Mouse (Mus musculus): ENCODE data around the gene Esrrg. TPM values are rescaled to one million over a fixed set of nuclear protein-coding genes. Genes with fewer than 3 reads are reported as not detected.
A peak's percentile ranks its signal among the peaks of the same experiment; 100 is the strongest.

Gene Esrrg
- polyA plus RNA-seq, 1 experiment = not detected

GRCm38 (mm10) chr1:187645258-187645657 lies 36.7 kb downstream of the Esrrg start:
- no peaks in the 10 kb centered on the region for H3K27me3 ChIP-seq (replicated peaks)
- no peaks in the 10 kb centered on the region for H3K4me1 ChIP-seq
- H3K9me3 ChIP-seq = peaks cover 36% of the 10 kb centered on the region
- H3K4me3 ChIP-seq (replicated peaks) = no peak overlapping the region
- no peaks in the 10 kb centered on the region for H3K36me3 ChIP-seq (replicated peaks; ENCODE audit: low read length)
- TF ChIP-seq FLI1 (IDR thresholded peaks at IDR 0.05; ENCODE audit: low read length) (no peak), GATA1 (IDR thresholded peaks at IDR 0.05; ENCODE audit: borderline replicate concordance, low read length) (no peak)

- H3K4me1 ChIP-seq = peaks cover 7% of the 10 kb centered on the region; the same call in 1 of the 2 replicates
- no peaks in the 10 kb centered on the region for H3K36me3 ChIP-seq (replicated peaks; ENCODE audit: low read length)
- H3K4me3 ChIP-seq (replicated peaks) = no peak overlapping the region
- peaks cover 22% of the 10 kb centered on the region for H3K9me3 ChIP-seq
- peaks cover 19% of the 10 kb centered on the region for H3K27me3 ChIP-seq (replicated peaks)
- TF ChIP-seq FLI1 (IDR thresholded peaks at IDR 0.05; ENCODE audit: low read length) (no peak), GATA1 (IDR thresholded peaks at IDR 0.05; ENCODE audit: borderline replicate concordance, low read length) (no peak)
Observed at GRCm38 (mm10) chr1:187648551-187648950, 40.0 kb downstream of the Esrrg start.

- Histone ChIP-seq H3K4me1 (peaks cover 7% of the 10 kb centered on the region; the same call in 1 of the 2 replicates), H3K36me3 (replicated peaks; ENCODE audit: low read length) (no peaks in the 10 kb centered on the region), H3K27me3 (replicated peaks) (peaks cover 19% of the 10 kb centered on the region), H3K4me3 (replicated peaks) (no peak overlapping the region), H3K9me3 (peaks cover 11% of the 10 kb centered on the region)
- TF ChIP-seq FLI1 (IDR thresholded peaks at IDR 0.05; ENCODE audit: low read length) (no peak), GATA1 (IDR thresholded peaks at IDR 0.05; ENCODE audit: borderline replicate concordance, low read length) (no peak)
Observed at GRCm38 (mm10) chr1:187649871-187650270, 41.3 kb downstream of the Esrrg start.

- Histone ChIP-seq H3K4me1 (peaks cover 7% of the 10 kb centered on the region; the same call in 1 of the 2 replicates), H3K9me3 (0 out of 2 replicates have a peak, but pooled peaks cover 3% of the 10 kb centered on the region), H3K27me3 (replicated peaks) (peaks cover 19% of the 10 kb centered on the region), H3K36me3 (replicated peaks; ENCODE audit: low read length) (no peaks in the 10 kb centered on the region), H3K4me3 (replicated peaks) (no peak overlapping the region)
- no peak for TF ChIP-seq FLI1 (IDR thresholded peaks at IDR 0.05; ENCODE audit: low read length)
- TF ChIP-seq GATA1 (IDR thresholded peaks at IDR 0.05; ENCODE audit: borderline replicate concordance, low read length) = no peak
Observed at GRCm38 (mm10) chr1:187650786-187651687, 42.4 kb downstream of the Esrrg start.

- Histone ChIP-seq H3K27me3 (replicated peaks) (peaks cover 19% of the 10 kb centered on the region), H3K4me1 (peaks cover 7% of the 10 kb centered on the region; the same call in 1 of the 2 replicates), H3K36me3 (replicated peaks; ENCODE audit: low read length) (no peaks in the 10 kb centered on the region), H3K9me3 (0 out of 2 replicates have a peak, but pooled peaks cover 3% of the 10 kb centered on the region), H3K4me3 (replicated peaks) (peak overlapping the region; percentile 65)
- TF ChIP-seq GATA1 (IDR thresholded peaks at IDR 0.05; ENCODE audit: borderline replicate concordance, low read length) = no peak
- TF ChIP-seq FLI1 (IDR thresholded peaks at IDR 0.05; ENCODE audit: low read length) = no peak
Observed at GRCm38 (mm10) chr1:187651688-187652241, 43.2 kb downstream of the Esrrg start.

GRCm38 (mm10) chr1:187652445-187652844 lies 43.9 kb downstream of the Esrrg start:
- H3K36me3 ChIP-seq (replicated peaks; ENCODE audit: low read length) = no peaks in the 10 kb centered on the region
- no peak overlapping the region for H3K4me3 ChIP-seq (replicated peaks)
- peaks cover 7% of the 10 kb centered on the region; the same call in 1 of the 2 replicates for H3K4me1 ChIP-seq
- 0 out of 2 replicates have a peak, but pooled peaks cover 3% of the 10 kb centered on the region for H3K9me3 ChIP-seq
- TF ChIP-seq GATA1 (IDR thresholded peaks at IDR 0.05; ENCODE audit: borderline replicate concordance, low read length) (no peak), FLI1 (IDR thresholded peaks at IDR 0.05; ENCODE audit: low read length) (no peak)
- peaks cover 19% of the 10 kb centered on the region for H3K27me3 ChIP-seq (replicated peaks)

GRCm38 (mm10) chr1:187653390-187653789 lies 44.8 kb downstream of the Esrrg start:
- Histone ChIP-seq H3K27me3 (replicated peaks) (peaks cover 19% of the 10 kb centered on the region), H3K4me1 (peaks cover 7% of the 10 kb centered on the region; the same call in 1 of the 2 replicates), H3K36me3 (replicated peaks; ENCODE audit: low read length) (no peaks in the 10 kb centered on the region), H3K9me3 (0 out of 2 replicates have a peak, but pooled peaks cover 3% of the 10 kb centered on the region), H3K4me3 (replicated peaks) (no peak overlapping the region)
- TF ChIP-seq FLI1 (IDR thresholded peaks at IDR 0.05; ENCODE audit: low read length) (no peak), GATA1 (IDR thresholded peaks at IDR 0.05; ENCODE audit: borderline replicate concordance, low read length) (no peak)

- Histone ChIP-seq H3K27me3 (replicated peaks) (no peaks in the 10 kb centered on the region), H3K9me3 (peaks cover 34% of the 10 kb centered on the region)
- TF ChIP-seq GATA1 (IDR thresholded peaks at IDR 0.05; ENCODE audit: borderline replicate concordance, low read length) (no peak), FLI1 (IDR thresholded peaks at IDR 0.05; ENCODE audit: low read length) (no peak)
Observed at GRCm38 (mm10) chr1:187660963-187661362, 52.4 kb downstream of the Esrrg start.

GRCm38 (mm10) chr1:187662083-187662609 lies 53.6 kb downstream of the Esrrg start:
- Histone ChIP-seq H3K27me3 (replicated peaks) (no peaks in the 10 kb centered on the region), H3K36me3 (replicated peaks; ENCODE audit: low read length) (no peaks in the 10 kb centered on the region), H3K9me3 (peaks cover 42% of the 10 kb centered on the region), H3K4me1 (no peaks in the 10 kb centered on the region), H3K4me3 (replicated peaks) (no peak overlapping the region)
- TF ChIP-seq FLI1 (IDR thresholded peaks at IDR 0.05; ENCODE audit: low read length) (no peak), GATA1 (IDR thresholded peaks at IDR 0.05; ENCODE audit: borderline replicate concordance, low read length) (no peak)

More at GRCm38 (mm10) chr1:187660963-187661362, 52.4 kb downstream of the Esrrg start:
- no peaks in the 10 kb centered on the region for H3K4me1 ChIP-seq
- no peak overlapping the region for H3K4me3 ChIP-seq (replicated peaks)
- no peaks in the 10 kb centered on the region for H3K36me3 ChIP-seq (replicated peaks; ENCODE audit: low read length)

All from megakaryocyte, embryonic 14.5 days (primary cell).